Mouse (Mus musculus): Measurements from ENCODE around the gene Klra10.

DNA sequence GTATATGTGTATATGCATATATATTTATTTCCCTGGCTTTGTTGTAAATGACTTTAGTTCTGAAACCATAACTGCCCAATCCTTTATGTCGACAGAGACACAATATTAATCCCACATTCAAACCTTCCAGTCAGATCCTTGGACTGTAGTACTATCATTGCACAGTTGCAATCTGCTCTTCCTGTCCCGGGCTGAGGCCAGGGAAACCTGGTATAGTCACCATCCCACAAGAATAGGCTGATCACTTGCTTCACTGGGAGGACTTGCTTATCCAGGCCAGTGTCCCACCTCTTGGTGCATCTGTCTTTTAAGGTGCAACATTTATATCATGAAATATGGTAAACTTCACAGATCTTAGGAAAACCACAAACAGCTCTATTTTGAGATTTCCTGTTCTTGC is 44.2 kb downstream of the Klra10 start:
- no peak for TF ChIP-seq CTCF (IDR thresholded peaks at IDR 0.05; ENCODE audit: borderline replicate concordance, insufficient read depth, low read depth, low read length)
- no peak for TF ChIP-seq POLR2A (IDR thresholded peaks at IDR 0.05; ENCODE audit: borderline replicate concordance, insufficient read depth, low read length)

Data from cerebellum, adult 2 months (tissue).